Mouse (Mus musculus) MEL (cell line): ENCODE results near the gene Krt7. TPM values are rescaled to one million over a fixed set of nuclear protein-coding genes. Genes with fewer than 3 reads are reported as not detected.
A peak's percentile ranks its signal among the peaks of the same experiment; 100 is the strongest.

Source experiments
- DNase-seq: peaks from one replicate; pipeline ENCODE4 v3.0.0; 2011; ENCODE audit warnings: low read depth, low spot score
- H3K27ac ChIP-seq: 2 replicates; pipeline ENCODE4 v1.5.1; 2012; ENCODE audit warnings: low read depth, mild to moderate bottlenecking, control low read depth, low read length, moderate library complexity; ENCODE audit not compliant: control insufficient read depth
- H3K27me3 ChIP-seq, 2 experiments: fragments of 150-350 bp in 1 of 2; sonication (generic) in 1 of 2; 2 replicates each; pipeline ENCODE4 v1.6.1; 2012; ENCODE audit warnings: low read length in 2 of 2, mild to moderate bottlenecking in 2 of 2, improper control_type of control experiment in 1 of 2, moderate library complexity in 1 of 2; ENCODE audit not compliant: insufficient read depth in 2 of 2, control insufficient read depth in 1 of 2
- H3K36me3 ChIP-seq, 2 experiments: 2 replicates each; pipeline ENCODE4 v1.6.1; 2012 to 2014; ENCODE audit warnings: low read length in 2 of 2, improper control_type of control experiment in 1 of 2, inconsistent platforms in 1 of 2, mild to moderate bottlenecking in 1 of 2; ENCODE audit not compliant: insufficient read depth in 2 of 2, control insufficient read depth in 1 of 2
- H3K4me1 ChIP-seq, 2 experiments: fragments of 150-350 bp in 1 of 2; sonication (generic) in 1 of 2; 2 replicates each; pipeline ENCODE4 v1.6.1; 2012; ENCODE audit warnings: low read length in 2 of 2, improper control_type of control experiment in 1 of 2, mild to moderate bottlenecking in 1 of 2; ENCODE audit not compliant: insufficient read depth in 2 of 2, control insufficient read depth in 1 of 2
- H3K4me3 ChIP-seq, 2 experiments: fragments of 150-350 bp in 1 of 2; sonication (generic) in 1 of 2; 2 replicates each; pipeline ENCODE4 v1.5.1; 2012; ENCODE audit warnings: low read depth in 2 of 2, low read length in 2 of 2, mild to moderate bottlenecking in 2 of 2, moderate library complexity in 2 of 2, control low read depth in 1 of 2, improper control_type of control experiment in 1 of 2; ENCODE audit not compliant: control insufficient read depth in 1 of 2, insufficient read depth in 1 of 2
- H3K79me2 ChIP-seq: 2 replicates; pipeline ENCODE4 v1.6.1; 2012; ENCODE audit warnings: mild to moderate bottlenecking, low read length, moderate library complexity; ENCODE audit not compliant: control insufficient read depth, poor library complexity, insufficient read depth
- H3K9ac ChIP-seq: 2 replicates; pipeline ENCODE4 v1.6.1; 2012; ENCODE audit warnings: low read depth, mild to moderate bottlenecking, control low read depth, low read length, moderate library complexity; ENCODE audit not compliant: control insufficient read depth, poor library complexity, severe bottlenecking
- H3K9me3 ChIP-seq: fragments of 150-350 bp; sonication (generic); replicated peaks from 2 replicates; pipeline ENCODE4 v1.6.1; 2012; ENCODE audit warnings: mild to moderate bottlenecking, low read length, improper control_type of control experiment, moderate library complexity; ENCODE audit not compliant: insufficient read depth
- CHD1 ChIP-seq: IDR thresholded peaks from 2 replicates; pipeline ENCODE4 v1.6.1; 2012; ENCODE audit warnings: low read depth, mild to moderate bottlenecking, inconsistent platforms, low read length, improper control_type of control experiment
- CHD2 ChIP-seq: IDR thresholded peaks from 2 replicates; pipeline ENCODE4 v1.6.1; 2011; ENCODE audit warnings: low read length, improper control_type of control experiment
- ELF1 ChIP-seq: IDR thresholded peaks from 2 replicates; pipeline ENCODE4 v1.6.1; 2014; ENCODE audit warnings: low read depth, mild to moderate bottlenecking, inconsistent platforms, low read length, improper control_type of control experiment, moderate library complexity
- ETS1 ChIP-seq: IDR thresholded peaks from 2 replicates; pipeline ENCODE4 v1.6.1; 2012; ENCODE audit warnings: low read depth, mild to moderate bottlenecking, inconsistent platforms, low read length, improper control_type of control experiment, moderate library complexity
- GATA1 ChIP-seq: IDR thresholded peaks from 2 replicates; pipeline ENCODE4 v1.6.1; 2011; ENCODE audit warnings: low read depth, low read length, improper control_type of control experiment
- HCFC1 ChIP-seq: IDR thresholded peaks from 2 replicates; pipeline ENCODE4 v1.6.1; 2012; ENCODE audit warnings: low read depth, mild to moderate bottlenecking, inconsistent platforms, low read length, improper control_type of control experiment, moderate library complexity
- JUND ChIP-seq: IDR thresholded peaks from 2 replicates; pipeline ENCODE4 v1.6.1; 2011; ENCODE audit warnings: low read depth, mild to moderate bottlenecking, improper control_type of control experiment, low read length
- KAT2A ChIP-seq: conservative IDR thresholded peaks from 2 replicates; pipeline ENCODE4 v1.6.1; 2012; ENCODE audit warnings: low read depth, low read length, improper control_type of control experiment, inconsistent platforms
- MAX ChIP-seq: IDR thresholded peaks from 2 replicates; pipeline ENCODE4 v1.6.1; 2011; ENCODE audit warnings: low read length, improper control_type of control experiment
- MAZ ChIP-seq: IDR thresholded peaks from 2 replicates; pipeline ENCODE4 v1.6.1; 2012; ENCODE audit warnings: low read depth, mild to moderate bottlenecking, inconsistent platforms, low read length, improper control_type of control experiment
- MEF2A ChIP-seq: IDR thresholded peaks from 2 replicates; pipeline ENCODE4 v1.6.1; 2014; ENCODE audit warnings: low read depth, mild to moderate bottlenecking, inconsistent platforms, low read length, improper control_type of control experiment; ENCODE audit not compliant: poor library complexity, insufficient replicate concordance, severe bottlenecking; ENCODE audit errors: extremely low read depth
- POLR2A ChIP-seq, 2 experiments: IDR thresholded peaks; 2 replicates each; pipeline ENCODE4 v1.6.1; 2011 to 2012; ENCODE audit warnings: low read length in 2 of 2, mild to moderate bottlenecking in 2 of 2, control low read depth in 1 of 2, improper control_type of control experiment in 1 of 2, low read depth in 1 of 2, moderate library complexity in 1 of 2; ENCODE audit not compliant: control insufficient read depth in 1 of 2, insufficient read depth in 1 of 2, poor library complexity in 1 of 2
- POLR2AphosphoS2 ChIP-seq: IDR thresholded peaks from 2 replicates; pipeline ENCODE4 v1.6.1; 2011; ENCODE audit warnings: low read length, improper control_type of control experiment
- POLR2AphosphoS5 ChIP-seq: IDR thresholded peaks from 2 replicates; pipeline ENCODE4 v1.6.1; 2012; ENCODE audit warnings: low read depth, borderline replicate concordance, mild to moderate bottlenecking, inconsistent platforms, low read length, moderate library complexity, mixed read lengths
- RAD21 ChIP-seq: IDR thresholded peaks from 2 replicates; pipeline ENCODE4 v1.6.1; 2011; ENCODE audit warnings: mild to moderate bottlenecking, low read depth, low read length, improper control_type of control experiment
- SIN3A ChIP-seq: IDR thresholded peaks from 2 replicates; pipeline ENCODE4 v1.6.1; 2012; ENCODE audit warnings: low read length, improper control_type of control experiment, inconsistent platforms
- TCF12 ChIP-seq: IDR thresholded peaks from 2 replicates; pipeline ENCODE4 v1.6.1; 2014; ENCODE audit warnings: low read depth, mild to moderate bottlenecking, inconsistent platforms, low read length, improper control_type of control experiment, moderate library complexity
- USF2 ChIP-seq, 2 experiments: IDR thresholded peaks; 2 replicates each; pipeline ENCODE4 v1.6.1; 2011 to 2012; ENCODE audit warnings: improper control_type of control experiment in 2 of 2, low read length in 2 of 2, borderline replicate concordance in 1 of 2, inconsistent platforms in 1 of 2, low read depth in 1 of 2, mild to moderate bottlenecking in 1 of 2; ENCODE audit not compliant: insufficient read depth in 1 of 2
- ZKSCAN1 ChIP-seq: IDR thresholded peaks from 2 replicates; pipeline ENCODE4 v1.6.1; 2012; ENCODE audit warnings: low read depth, mild to moderate bottlenecking, inconsistent platforms, low read length, improper control_type of control experiment, moderate library complexity
- polyA plus RNA-seq, 2 experiments: library from polyadenylated mRNA; stranded (reverse) in 1 of 2; unstranded in 1 of 2; fragments of >175 nt in 1 of 2; fragments of >200 nt in 1 of 2; gene quantifications; 2 replicates each; pipeline versions ENCODE4 v1.2.1 to v1.2.4; 2012; ENCODE audit warnings: low replicate concordance in 2 of 2, low read depth in 1 of 2; ENCODE audit not compliant: insufficient read length in 2 of 2, insufficient read depth in 1 of 2, missing spikeins in 1 of 2
- total RNA-seq: library from RNA; depleted of rRNA; stranded (reverse); fragments of 300-350 nt; gene quantifications from 2 replicates; pipeline ENCODE4 v1.2.3, GENCODE M21; 2012

Krt7 gene
- total and polyA plus RNA-seq, 3 experiments = 0.03 to 0.04 TPM; not detected in 1

DNA sequence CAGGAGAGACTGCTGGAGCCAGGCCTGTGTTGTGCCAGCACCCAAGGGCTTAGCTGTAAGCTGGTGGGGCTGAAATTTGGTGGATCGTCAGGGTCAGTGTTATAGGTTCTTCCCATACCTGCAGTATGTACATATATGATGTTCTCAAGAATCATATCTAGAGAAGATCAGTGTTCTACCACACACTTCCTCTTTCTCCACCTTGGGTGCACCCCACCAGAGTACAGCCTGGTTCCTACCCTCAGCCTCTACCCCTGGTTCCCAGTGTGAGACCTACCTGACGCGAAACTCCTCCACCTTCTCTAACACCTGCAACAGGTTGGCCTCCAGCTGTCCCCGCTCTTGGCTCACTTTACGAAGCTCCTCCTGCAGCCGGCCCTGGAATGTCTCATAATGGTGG lies 46.9 kb upstream of the Krt7 start:
- Histone ChIP-seq H3K4me3 (no peak overlapping the region), H3K27me3 (no peaks in the 10 kb centered on the region), H3K36me3 (no peaks in the 10 kb centered on the region), H3K4me1 (no peaks in the 10 kb centered on the region), H3K9ac (no peak overlapping the region)
- no peak for TF ChIP-seq MEF2A
- peak; percentile 27; the same call in 1 of the 2 replicates for TF ChIP-seq GATA1
- no peak for TF ChIP-seq JUND
- TF ChIP-seq SIN3A = no peak
- TF ChIP-seq, all 39 proteins: peak for 1
- Histone ChIP-seq H3K9me3 (no peaks in the 10 kb centered on the region), H3K27ac (no peak overlapping the region), H3K79me2 (no peaks in the 10 kb centered on the region)
- peak; percentile 25 for DNase-seq

DNA sequence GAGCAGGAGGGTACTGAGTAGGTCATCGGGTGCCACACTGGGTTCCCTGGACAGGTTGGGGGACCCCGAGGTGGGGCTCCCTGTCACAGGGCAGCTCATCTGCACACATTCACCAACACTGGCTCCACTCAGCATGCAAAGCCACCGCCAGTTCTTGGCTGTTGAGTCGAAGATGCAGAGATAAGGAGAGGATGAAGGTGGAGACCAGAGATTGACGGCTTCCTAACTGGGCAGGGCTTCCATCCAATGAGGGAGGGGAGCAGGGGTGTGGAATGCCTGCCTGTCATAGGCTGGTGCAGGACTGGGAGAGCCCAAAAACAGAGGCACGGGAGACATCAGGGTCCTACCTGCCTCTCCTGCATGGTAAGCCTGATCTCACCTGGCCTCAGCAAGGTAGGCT lies 46.4 kb upstream of the Krt7 start:
- no peaks in the 10 kb centered on the region for H3K27me3 ChIP-seq

DNA sequence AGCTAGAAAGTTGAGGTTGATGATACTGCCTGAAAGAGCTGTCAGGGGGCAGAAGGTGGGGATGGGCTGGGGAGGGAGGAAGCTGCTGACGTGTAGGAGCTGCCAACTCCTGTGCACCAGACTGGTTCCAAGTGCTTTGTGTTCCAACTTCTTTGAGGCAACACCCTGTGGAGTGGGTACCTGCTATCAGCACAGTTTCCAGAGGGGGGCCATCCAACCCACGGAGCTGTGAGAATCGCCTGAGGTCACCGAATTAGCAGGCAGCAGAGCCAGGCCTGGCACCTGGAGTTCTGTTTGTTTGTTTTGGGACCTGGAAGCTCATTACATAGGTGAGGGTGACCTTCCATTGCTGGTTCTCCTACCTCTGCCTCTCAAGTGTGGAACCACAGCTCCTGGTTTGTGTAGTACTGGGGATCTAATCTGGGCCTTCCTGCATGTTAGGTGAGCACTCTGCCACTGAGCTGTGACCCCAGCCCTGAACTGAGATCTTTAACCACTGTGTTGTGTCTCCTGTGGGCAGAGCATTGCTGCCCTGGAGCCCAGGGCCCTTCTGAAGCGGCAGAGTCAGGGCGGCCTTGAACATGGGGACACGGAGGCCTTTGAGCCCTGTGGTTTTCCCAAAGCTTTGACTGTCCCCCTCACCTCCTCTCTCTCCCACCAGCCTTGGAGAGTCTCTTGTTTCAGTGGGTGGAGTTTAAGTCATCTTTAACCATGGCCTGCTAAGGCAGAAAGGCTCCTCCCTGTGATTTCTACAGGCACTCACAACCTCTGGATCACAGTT lies 45.8 kb upstream of the Krt7 start:
- no peak for DNase-seq
- no peak for TF ChIP-seq TCF12
- TF ChIP-seq POLR2A (IDR thresholded peaks at IDR 0.05; ENCODE audit: control insufficient read depth in 1 of 2, insufficient read depth in 1 of 2, low read depth in 1 of 2, low read length in 2 of 2, poor library complexity in 1 of 2) = no peak
- TF ChIP-seq SIN3A = no peak
- no peak for TF ChIP-seq MAX
- TF ChIP-seq USF2 (IDR thresholded peaks at IDR 0.05; ENCODE audit: borderline replicate concordance in 1 of 2, insufficient read depth in 1 of 2, low read depth in 1 of 2, low read length in 2 of 2) = no peak
- no peak for TF ChIP-seq CHD1
- TF ChIP-seq HCFC1 = no peak
- no peak for TF ChIP-seq MAZ
- TF ChIP-seq POLR2AphosphoS2 = no peak
- TF ChIP-seq RAD21 = no peak
- no peak for TF ChIP-seq GATA1
- no peak for TF ChIP-seq CHD2
- no peak for TF ChIP-seq KAT2A
- TF ChIP-seq POLR2AphosphoS5 = no peak
- Histone ChIP-seq H3K4me1 (no peaks in the 10 kb centered on the region), H3K4me3 (no peak overlapping the region), H3K36me3 (no peaks in the 10 kb centered on the region), H3K27me3 (no peaks in the 10 kb centered on the region), H3K9ac (no peak overlapping the region), H3K79me2 (no peaks in the 10 kb centered on the region), H3K27ac (no peak overlapping the region), H3K9me3 (no peaks in the 10 kb centered on the region)

More for the DNA sequence above, 46.4 kb upstream of the Krt7 start:
- TF ChIP-seq MAX = no peak
- TF ChIP-seq CHD2 = no peak
- no peak for TF ChIP-seq ZKSCAN1
- TF ChIP-seq ELF1 = no peak
- TF ChIP-seq ETS1 = no peak
- TF ChIP-seq RAD21 = no peak
- H3K4me1 ChIP-seq = no peaks in the 10 kb centered on the region
- H3K27ac ChIP-seq = no peak overlapping the region
- no peaks in the 10 kb centered on the region for H3K9me3 ChIP-seq
- no peak overlapping the region for H3K4me3 ChIP-seq
- DNase-seq = no peak
- H3K9ac ChIP-seq = no peak overlapping the region
- H3K79me2 ChIP-seq = no peaks in the 10 kb centered on the region
- H3K36me3 ChIP-seq = no peaks in the 10 kb centered on the region
